ENCODE assay signal across 10 mouse cellular contexts in genomic region chr11:44621615-44622014, GRCm38 (mm10). TPM values are rescaled to one million over a fixed set of nuclear protein-coding genes. Genes with fewer than 3 reads are reported as not detected.
DNase-seq lines count a peak whose midpoint lies in the region; ATAC-seq and TF ChIP-seq lines count a peak whose summit lies in the region.
"Had no signal": no experiment of that assay in that cellular context is flagged by ENCODE, and none has a peak within 500 bp of the region (broad histone marks: within the 10 kb centered on the region; RNA-seq: fewer than 3 reads in every experiment).

No protein-coding gene starts in this region.

- H3K27ac ChIP-seq in heart, embryonic 12.5 days (ENCODE audit: poor library complexity, severe bottlenecking): no peak overlapping the region
- H3K27ac ChIP-seq in hindbrain, embryonic 10.5 days: peak overlapping the region; percentile 93
- peak overlapping the region; percentile 77 for H3K27ac ChIP-seq in midbrain, embryonic 13.5 days
- H3K27ac ChIP-seq in stomach, postnatal 0 days (replicated peaks): no peak overlapping the region
- H3K27ac ChIP-seq: liver, embryonic 15.5 days had no signal

- TF ChIP-seq EP300 in stomach, postnatal 0 days (optimal IDR thresholded peaks at IDR 0.05): no peak

- peaks cover 29% of the 10 kb centered on the region for H3K27me3 ChIP-seq in heart, embryonic 12.5 days (replicated peaks)
- peaks cover 48% of the 10 kb centered on the region for H3K27me3 ChIP-seq in hindbrain, embryonic 10.5 days (ENCODE audit: insufficient read depth, poor library complexity, severe bottlenecking)
- peaks cover 39% of the 10 kb centered on the region for H3K27me3 ChIP-seq in midbrain, embryonic 13.5 days
- H3K27me3 ChIP-seq in stomach, postnatal 0 days (ENCODE audit: control insufficient read depth, insufficient read depth, low read length): peaks cover 12% of the 10 kb centered on the region

- H3K4me1 ChIP-seq in heart, embryonic 12.5 days (replicated peaks): peaks cover 18% of the 10 kb centered on the region; the same call in 1 of the 2 replicates
- peaks cover 45% of the 10 kb centered on the region for H3K4me1 ChIP-seq in hindbrain, embryonic 10.5 days (replicated peaks)
- peaks cover 45% of the 10 kb centered on the region for H3K4me1 ChIP-seq in midbrain, embryonic 13.5 days (replicated peaks)
- no peaks in the 10 kb centered on the region for H3K4me1 ChIP-seq in stomach, postnatal 0 days (replicated peaks; ENCODE audit: control insufficient read depth, insufficient read depth)

- DNase-seq in heart, postnatal 14 days: no peak
- DNase-seq in ZHBTc4 (ENCODE audit: low read depth, low spot score): peak; percentile 44
- peak; percentile 10 for DNase-seq in hindbrain, embryonic 10.5 days (ENCODE audit: low spot score)
- no peak for DNase-seq in lung, postnatal 10 days
- DNase-seq in stomach, postnatal 0 days (ENCODE audit: low spot score): no peak
- DNase-seq in spleen, adult 12 weeks (ENCODE audit: low spot score): no peak
- DNase-seq: thymus, postnatal 25 days had no signal

- intact Hi-C loops in heart, postnatal 14 days (cut with DNase I): loop anchor here (2.0 to 5.0 kb wide), 2 partner anchors 39 to 211 kb away; no protein-coding TSS in a partner anchor

- peak overlapping the region; percentile 69; the same call in 1 of the 2 replicates for H3K9ac ChIP-seq in heart, embryonic 12.5 days
- peak overlapping the region; percentile 93 for H3K9ac ChIP-seq in midbrain, embryonic 13.5 days (replicated peaks)
- H3K9ac ChIP-seq in stomach, postnatal 0 days (ENCODE audit: low read length): no peak overlapping the region
- H3K9ac ChIP-seq: liver, embryonic 15.5 days had no signal

- H3K4me3 ChIP-seq in heart, embryonic 12.5 days: no peak overlapping the region
- peak overlapping the region; percentile 72 for H3K4me3 ChIP-seq in hindbrain, embryonic 10.5 days
- peak overlapping the region; percentile 71 for H3K4me3 ChIP-seq in midbrain, embryonic 13.5 days (replicated peaks)
- H3K4me3 ChIP-seq in stomach, postnatal 0 days (ENCODE audit: low read depth, low read length): no peak overlapping the region
- H3K4me3 ChIP-seq: liver, embryonic 15.5 days had no signal

- peak overlapping the region; percentile 80 for H3K4me2 ChIP-seq in heart, embryonic 12.5 days
- H3K4me2 ChIP-seq in midbrain, embryonic 13.5 days (replicated peaks): peak overlapping the region; percentile 79
- H3K4me2 ChIP-seq in stomach, postnatal 0 days (replicated peaks; ENCODE audit: low read depth): no peak overlapping the region
- H3K4me2 ChIP-seq: liver, embryonic 15.5 days had no signal

- WGBS in heart, embryonic 12.5 days: 57% methylated on average over 10 of the region's 10 CpGs
- WGBS in hindbrain, embryonic 10.5 days: 21% methylated on average over 10 of the region's 10 CpGs
- WGBS in midbrain, embryonic 13.5 days: 26% methylated on average over 10 of the region's 10 CpGs
- WGBS in stomach, postnatal 0 days: 79% methylated on average over 9 of the region's 10 CpGs

- ATAC-seq in heart, embryonic 12.5 days (ENCODE audit: insufficient number of reproducible peaks, low FRiP score): no peak
- no peak for ATAC-seq in midbrain, embryonic 13.5 days
- no peak for ATAC-seq in stomach, postnatal 0 days (ENCODE audit: low FRiP score, low TSS enrichment)

- H3K9me3 ChIP-seq in heart, embryonic 12.5 days (replicated peaks): peaks cover 3% of the 10 kb centered on the region; the same call in 1 of the 2 replicates
- H3K9me3 ChIP-seq in hindbrain, embryonic 10.5 days: no peaks in the 10 kb centered on the region
- no peaks in the 10 kb centered on the region for H3K9me3 ChIP-seq in midbrain, embryonic 13.5 days
- H3K9me3 ChIP-seq in stomach, postnatal 0 days (ENCODE audit: control insufficient read depth, low read length): no peaks in the 10 kb centered on the region
- H3K9me3 ChIP-seq: liver, embryonic 15.5 days had no signal

- peaks cover 4% of the 10 kb centered on the region; the same call in 1 of the 2 replicates for H3K36me3 ChIP-seq in heart, embryonic 12.5 days
- H3K36me3 ChIP-seq in hindbrain, embryonic 10.5 days: 0 out of 2 replicates have a peak, but pooled peaks cover 10% of the 10 kb centered on the region
- no peaks in the 10 kb centered on the region for H3K36me3 ChIP-seq in midbrain, embryonic 13.5 days
- H3K36me3 ChIP-seq in stomach, postnatal 0 days (ENCODE audit: control insufficient read depth, insufficient read depth, low read length): no peaks in the 10 kb centered on the region
- H3K36me3 ChIP-seq: liver, embryonic 15.5 days had no signal

- no peak for TF ChIP-seq CTCF in stomach, postnatal 0 days (IDR thresholded peaks at IDR 0.05; ENCODE audit: low read depth)

RNA-seq across cellular contexts. Expression of gene Ebf1, which starts 4.5 kb away (rescaled TPM):
- polyA plus RNA-seq in heart, embryonic 12.5 days (2016; fragmentation: Nextera tagmentation; extraction: Ambion mirVana): 13.9 and 15.6 TPM in 2 replicates
- total RNA-seq in heart, postnatal 14 days (2021): 10 to 100 TPM; 19.7 to 22.8 TPM
- polyA plus RNA-seq in hindbrain, embryonic 10.5 days (2016; fragmentation: Nextera tagmentation; extraction: Ambion mirVana): 60.1 and 77.9 TPM in 2 replicates
- polyA plus RNA-seq in midbrain, embryonic 13.5 days (2015; fragmentation: Nextera tagmentation; extraction: Ambion mirVana): 93.8 and 94.0 TPM in 2 replicates
- 3.6 and 3.7 TPM in 2 replicates for polyA plus RNA-seq in stomach, postnatal 0 days (2015; fragmentation: Nextera tagmentation; extraction: Ambion mirVana)

Comparison
In these comparisons a context has a peak if more than half of its experiments do, and no peak if none do; other contexts are left out.
1. H3K27ac ChIP-seq: peak in hindbrain, embryonic 10.5 days (single experiment) and midbrain, embryonic 13.5 days (single experiment); none in heart, embryonic 12.5 days (single experiment) and stomach, postnatal 0 days (single experiment).
2. H3K4me3 ChIP-seq: peak in hindbrain, embryonic 10.5 days (single experiment) and midbrain, embryonic 13.5 days (single experiment); none in heart, embryonic 12.5 days (single experiment) and stomach, postnatal 0 days (single experiment).
3. DNase-seq: peak in ZHBTc4 (single experiment) and hindbrain, embryonic 10.5 days (single experiment); none in heart, postnatal 14 days (0 of 2), lung, postnatal 10 days (single experiment), stomach, postnatal 0 days (single experiment) and spleen, adult 12 weeks (single experiment).